Comparison of ENCODE assay signal across 26 mouse cellular contexts in genomic region chr3:70224846-70225245, GRCm38 (mm10).
DNase-seq lines count a peak whose midpoint lies in the region; ATAC-seq lines count a peak whose summit lies in the region.
"Had no signal": no experiment of that assay in that cellular context is flagged by ENCODE, and none has a peak within 500 bp of the region (broad histone marks: within the 10 kb centered on the region; RNA-seq: fewer than 3 reads in every experiment).

No protein-coding gene starts in this region.

- no peaks in the 10 kb centered on the region for H3K27me3 ChIP-seq in forebrain, embryonic 14.5 days (replicated peaks; ENCODE audit: control insufficient read depth, insufficient read depth, low read length)
- no peaks in the 10 kb centered on the region for H3K27me3 ChIP-seq in forebrain, embryonic 11.5 days (ENCODE audit: control insufficient read depth, insufficient read depth, low read length)
- H3K27me3 ChIP-seq: embryonic facial prominence, embryonic 15.5 days; limb, embryonic 15.5 days; neural tube, embryonic 12.5 days; stomach, embryonic 15.5 days had no signal

- H3K9me3 ChIP-seq in forebrain, embryonic 14.5 days (replicated peaks; ENCODE audit: control insufficient read depth, low read length) = no peaks in the 10 kb centered on the region
- no peaks in the 10 kb centered on the region for H3K9me3 ChIP-seq in forebrain, embryonic 11.5 days (ENCODE audit: control insufficient read depth, low read length)
- H3K9me3 ChIP-seq: embryonic facial prominence, embryonic 15.5 days; heart, embryonic 10.5 days; limb, embryonic 15.5 days; neural tube, embryonic 12.5 days; stomach, embryonic 15.5 days had no signal

- H3K9ac ChIP-seq in forebrain, embryonic 14.5 days (ENCODE audit: low read length) = no peak overlapping the region
- H3K9ac ChIP-seq in forebrain, embryonic 11.5 days (ENCODE audit: low read length) = no peak overlapping the region
- H3K9ac ChIP-seq: embryonic facial prominence, embryonic 15.5 days; hindbrain, embryonic 14.5 days; limb, embryonic 15.5 days; liver, embryonic 14.5 days; lung, embryonic 14.5 days; neural tube, embryonic 12.5 days; stomach, embryonic 15.5 days had no signal

- intact Hi-C loops in left cerebral cortex, postnatal 25 days (cut with DNase I) = loop anchor here (2.0 to 5.0 kb wide), 2 partner anchors 86 to 317 kb away; no protein-coding TSS in a partner anchor

- H3K4me2 ChIP-seq in forebrain, embryonic 14.5 days (ENCODE audit: low read length) = no peak overlapping the region
- no peak overlapping the region for H3K4me2 ChIP-seq in forebrain, embryonic 11.5 days (ENCODE audit: low read depth, low read length, severe bottlenecking)
- H3K4me2 ChIP-seq: embryonic facial prominence, embryonic 15.5 days; hindbrain, embryonic 14.5 days; limb, embryonic 15.5 days; lung, embryonic 14.5 days; neural tube, embryonic 12.5 days; stomach, embryonic 15.5 days had no signal

- peaks cover 12% of the 10 kb centered on the region for H3K4me1 ChIP-seq in forebrain, embryonic 14.5 days (ENCODE audit: control insufficient read depth, insufficient read depth, low read length)
- H3K4me1 ChIP-seq in forebrain, embryonic 11.5 days (replicated peaks; ENCODE audit: control insufficient read depth, insufficient read depth, low read length) = no peaks in the 10 kb centered on the region
- H3K4me1 ChIP-seq: embryonic facial prominence, embryonic 15.5 days; heart, embryonic 10.5 days; limb, embryonic 15.5 days; neural tube, embryonic 12.5 days; stomach, embryonic 15.5 days had no signal

- H3K27ac ChIP-seq in forebrain, embryonic 14.5 days (ENCODE audit: low read depth, low read length) = no peak overlapping the region
- no peak overlapping the region for H3K27ac ChIP-seq in forebrain, embryonic 11.5 days (ENCODE audit: low read depth, low read length)
- H3K27ac ChIP-seq: embryonic facial prominence, embryonic 15.5 days; heart, embryonic 10.5 days; hindbrain, embryonic 14.5 days; kidney, postnatal 0 days; limb, embryonic 15.5 days; liver, embryonic 14.5 days; neural tube, embryonic 12.5 days; stomach, embryonic 15.5 days had no signal

- peak; percentile 49 for DNase-seq in forebrain, embryonic 14.5 days (ENCODE audit: low spot score)
- no peak for DNase-seq in forebrain, embryonic 11.5 days (ENCODE audit: low spot score)
- DNase-seq in right cerebral cortex, postnatal 25 days = peak; percentile 15
- DNase-seq in right cerebral cortex, adult 2 months (ENCODE audit: low spot score in 2 of 2) = no peak
- peak; percentile 13 to 81 for DNase-seq in left cerebral cortex, postnatal 25 days (ENCODE audit: low spot score in 2 of 2)
- no peak for DNase-seq in ovary, postnatal 36 days (ENCODE audit: low spot score)
- DNase-seq: adrenal gland, postnatal 10 days; cerebellum, adult 11 months; cerebellum, adult 9-11 months; gastrocnemius, postnatal 10 days; heart, postnatal 4 days; kidney, adult 2 months; lung, embryonic 14.5 days; midbrain, embryonic 14.5 days; thymus, adult 2 months; thymus, postnatal 4 days had no signal

- H3K36me3 ChIP-seq in forebrain, embryonic 14.5 days (ENCODE audit: control insufficient read depth, insufficient read depth, low read length) = no peaks in the 10 kb centered on the region
- H3K36me3 ChIP-seq in forebrain, embryonic 11.5 days (ENCODE audit: control insufficient read depth, insufficient read depth, low read length) = no peaks in the 10 kb centered on the region
- H3K36me3 ChIP-seq: embryonic facial prominence, embryonic 15.5 days; heart, embryonic 10.5 days; limb, embryonic 15.5 days; neural tube, embryonic 12.5 days; stomach, embryonic 15.5 days had no signal

- H3K4me3 ChIP-seq in forebrain, embryonic 14.5 days (ENCODE audit: low read depth, low read length) = no peak overlapping the region
- no peak overlapping the region for H3K4me3 ChIP-seq in forebrain, embryonic 11.5 days (ENCODE audit: low read depth, low read length)
- H3K4me3 ChIP-seq: embryonic facial prominence, embryonic 15.5 days; heart, embryonic 10.5 days; limb, embryonic 15.5 days; neural tube, embryonic 12.5 days; stomach, embryonic 15.5 days had no signal

- 89% methylated on average over 6 of the region's 6 CpGs for WGBS in forebrain, embryonic 14.5 days
- 93% methylated on average over 6 of the region's 6 CpGs for WGBS in forebrain, embryonic 11.5 days

- no peak for ATAC-seq in forebrain, embryonic 14.5 days
- ATAC-seq in forebrain, embryonic 11.5 days (replicated peaks; ENCODE audit: low FRiP score) = no peak
- ATAC-seq in cerebellum, adult (ENCODE audit: insufficient number of reproducible peaks, low FRiP score, low TSS enrichment) = no peak
- ATAC-seq: inflammation-experienced regulatory T-cells, adult 6 months had no signal

Comparison
In these comparisons a context has a peak if more than half of its experiments do, and no peak if none do; other contexts are left out.
1. DNase-seq: peak in forebrain, embryonic 14.5 days (single experiment), right cerebral cortex, postnatal 25 days (single experiment) and left cerebral cortex, postnatal 25 days (2 of 2); none in forebrain, embryonic 11.5 days (single experiment), right cerebral cortex, adult 2 months (0 of 2) and ovary, postnatal 36 days (single experiment).